Mouse (Mus musculus) megakaryocyte, adult 5-6 weeks (primary cell): ENCODE results near the gene Mgat4e. TPM values are rescaled to one million over a fixed set of nuclear protein-coding genes. Genes with fewer than 3 reads are reported as not detected.
A peak's percentile ranks its signal among the peaks of the same experiment; 100 is the strongest.

Source experiments
- ATAC-seq: 2 replicates; pipeline ENCODE4 v1.8.0; 2016; ENCODE audit warnings: mild to moderate bottlenecking, inconsistent platforms; ENCODE audit not compliant: poor library complexity, severe bottlenecking
- total RNA-seq, 2 experiments: library from RNA; stranded (forward) in 1 of 2; stranded (reverse) in 1 of 2; fragments of 153-499, 151-499 nt in 1 of 2; fragments of 221-1000, 200-1000 nt in 1 of 2; gene quantifications; 2 replicates each; pipeline versions ENCODE4 v1.2.3 to v1.2.4; 2015 to 2017

Mgat4e gene
- total RNA-seq, 2 experiments from 2014 or later = not detected

DNA sequence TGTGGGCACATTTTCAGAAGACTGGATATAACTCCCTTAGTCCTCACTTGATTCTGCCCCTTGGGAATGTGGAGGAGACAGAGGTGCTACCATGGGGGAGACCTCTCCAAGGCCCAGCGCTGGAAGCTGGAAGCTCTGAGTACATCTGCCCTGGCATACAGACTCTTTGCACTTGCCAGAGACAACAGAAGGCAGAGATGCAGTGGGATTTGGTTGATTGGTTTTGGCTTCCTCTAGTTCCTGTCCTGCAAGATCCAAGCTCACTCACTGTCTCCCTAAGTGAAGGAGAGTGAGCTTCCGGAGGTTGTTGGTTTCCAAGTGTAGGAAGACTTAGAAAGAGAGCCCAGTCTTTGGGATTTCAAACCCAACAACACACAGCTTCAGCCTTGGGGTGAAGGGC, 33.6 kb downstream of the Mgat4e start:
- ATAC-seq = no peak

- ATAC-seq = peak; percentile 38; the same call in 1 of the 2 replicates
Observed at GRCm38 (mm10) chr1:134513876-134514590, 35.4 kb downstream of the Mgat4e start.

DNA sequence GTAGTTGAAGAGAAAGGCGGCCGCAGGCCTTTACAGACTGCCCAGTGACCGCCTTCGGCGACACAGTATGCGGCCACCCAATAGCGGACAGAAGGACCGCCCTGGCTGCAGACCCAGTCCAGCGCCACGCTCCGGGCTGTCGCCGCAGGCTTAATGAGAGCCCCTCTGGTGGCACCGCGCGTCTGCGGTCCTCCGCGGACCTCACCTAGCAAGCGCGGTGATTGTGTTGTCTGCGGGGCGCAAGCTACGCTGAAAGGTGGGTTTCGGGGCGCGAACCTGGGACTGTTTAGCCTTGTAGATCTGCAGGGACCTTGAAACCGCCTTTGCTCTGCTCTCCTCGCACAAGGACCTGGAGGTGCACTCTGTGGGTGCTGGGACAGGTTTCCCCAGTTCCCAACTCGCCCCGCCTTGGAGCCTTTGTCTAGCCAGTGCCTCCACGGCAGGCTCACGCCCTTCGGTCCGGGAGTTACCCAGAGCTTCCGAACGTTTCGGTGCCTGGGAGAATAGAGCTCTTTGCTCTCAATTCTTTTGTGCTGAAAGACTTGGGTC, 36.1 kb downstream of the Mgat4e start:
- ATAC-seq = peak; percentile 57

GRCm38 (mm10) chr1:134512584-134512983, 36.9 kb downstream of the Mgat4e start:
- ATAC-seq = no peak

DNA sequence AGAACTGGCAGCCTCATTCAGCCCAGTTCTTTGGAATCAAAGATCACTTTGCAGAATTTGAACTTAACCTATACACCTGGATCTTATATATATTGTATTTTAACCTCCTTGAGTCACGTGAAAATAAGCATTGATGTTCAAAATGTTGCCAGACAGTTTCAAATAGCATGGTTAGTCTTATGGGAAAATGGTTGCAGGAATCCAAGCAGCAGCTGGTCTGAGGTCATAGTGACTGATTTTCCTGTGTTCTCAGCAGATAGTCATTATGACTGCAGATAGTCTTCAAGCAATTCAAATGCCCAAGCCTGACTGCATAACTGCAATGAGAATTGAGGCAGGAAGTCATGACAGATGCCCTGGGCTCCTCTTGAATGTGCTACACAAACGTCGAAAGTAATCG, 37.3 kb downstream of the Mgat4e start:
- no peak for ATAC-seq

GRCm38 (mm10) chr1:134510018-134510417, 39.5 kb downstream of the Mgat4e start:
- peak; percentile 74 for ATAC-seq

GRCm38 (mm10) chr1:134506201-134506600, 43.3 kb downstream of the Mgat4e start:
- ATAC-seq = no peak

GRCm38 (mm10) chr1:134500916-134501315, 48.6 kb downstream of the Mgat4e start:
- no peak for ATAC-seq

- ATAC-seq = no peak
Observed at GRCm38 (mm10) chr1:134495991-134496390, 53.5 kb downstream of the Mgat4e start.

DNA sequence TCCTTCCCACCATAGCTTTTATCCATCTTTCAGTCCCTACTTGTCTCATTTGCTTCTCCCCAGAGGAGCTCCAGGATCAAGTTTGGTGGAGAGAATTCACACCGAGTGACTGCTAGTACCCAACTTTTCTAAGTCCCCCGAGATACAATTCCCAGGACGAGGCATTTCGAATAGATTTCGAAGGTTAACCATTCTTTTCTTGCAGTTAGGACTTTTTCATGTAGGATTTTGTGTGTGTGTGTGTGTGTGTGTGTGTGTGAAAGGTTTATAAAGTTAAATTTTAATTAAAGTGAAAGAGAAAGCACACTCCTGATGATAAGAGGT, 54.3 kb downstream of the Mgat4e start:
- ATAC-seq = no peak

DNA sequence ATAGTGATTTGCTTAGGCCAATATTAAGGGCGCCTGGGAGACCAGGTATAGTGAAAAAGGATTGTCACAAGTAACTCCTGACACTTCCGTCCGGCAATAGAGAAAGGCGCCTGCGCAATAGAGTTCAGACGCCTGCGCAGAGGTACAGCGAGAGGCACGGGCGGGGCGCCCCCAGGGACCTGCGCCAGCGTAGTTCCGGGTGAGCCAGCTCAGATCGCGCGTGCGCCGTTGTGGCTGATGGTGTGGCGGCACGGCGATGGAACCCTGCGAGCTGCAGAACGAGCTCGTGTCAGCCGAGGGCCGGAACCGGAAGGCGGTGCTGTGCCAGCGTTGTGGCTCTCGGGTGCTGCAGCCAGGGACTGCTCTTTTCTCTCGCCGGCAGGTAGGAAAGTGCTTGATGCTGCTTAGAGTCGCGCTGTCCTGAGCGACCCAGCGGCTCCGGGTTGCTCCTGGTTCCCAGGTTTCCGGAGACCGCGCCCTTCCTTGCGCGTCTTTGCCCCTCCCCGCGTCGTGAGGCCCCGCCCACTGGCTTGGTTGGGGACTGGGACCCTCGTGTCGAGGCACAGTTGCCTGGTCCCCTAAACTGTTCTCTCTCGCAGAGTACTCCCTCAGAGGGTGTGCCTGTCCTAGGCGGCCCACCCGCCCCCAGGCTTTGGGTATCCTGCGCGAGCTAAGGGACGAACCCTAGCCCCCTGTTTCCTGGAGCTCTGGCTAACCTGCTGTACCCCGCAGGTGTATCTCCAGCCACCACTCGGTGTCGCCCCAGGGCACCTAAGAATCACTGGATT, 54.9 kb downstream of the Mgat4e start, which contains the start of gene Rabif:
Gene Rabif, plus strand, starts transcription at position 221 of the 788 bp plus-strand sequence.
- ATAC-seq = peak; percentile 96

GRCm38 (mm10) chr1:134493956-134494355, 55.5 kb downstream of the Mgat4e start:
- peak; percentile 34; the same call in 1 of the 2 replicates for ATAC-seq

- ATAC-seq = no peak
Observed at GRCm38 (mm10) chr1:134493496-134493895, 56.0 kb downstream of the Mgat4e start.

DNA sequence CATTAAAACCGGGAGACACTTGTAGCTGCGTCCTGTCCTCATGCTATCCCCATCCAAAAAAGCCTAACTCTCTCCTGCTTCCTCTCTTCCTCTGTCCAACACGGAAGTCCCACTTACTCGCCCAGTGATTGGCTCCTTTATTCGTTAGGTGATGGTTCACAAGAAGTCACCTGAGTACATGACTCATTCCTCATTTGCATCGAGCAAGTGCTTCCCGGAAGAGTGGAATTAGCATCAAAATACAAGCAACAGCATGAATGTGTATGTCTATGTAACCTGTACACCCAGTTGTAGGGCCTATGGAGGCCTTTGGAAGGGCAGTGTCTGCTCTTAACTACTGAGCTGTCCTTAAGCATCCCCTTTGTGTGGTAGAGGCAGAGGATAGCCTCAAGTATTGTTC, 57.2 kb downstream of the Mgat4e start:
- ATAC-seq = no peak

Other genes with a start within 250 kb of the Mgat4e start
- gene Ppfia4, start 216.8 kb downstream of the Mgat4e start, total RNA-seq (2015) = 43.1 and 50.5 TPM in 2 replicates
- gene Ppfia4, start 216.8 kb downstream of the Mgat4e start, total RNA-seq (2017) = 47.0 and 55.6 TPM in 2 replicates
- gene Tmem183a, start 187.7 kb downstream of the Mgat4e start, total RNA-seq (2015) = 33.5 and 39.2 TPM in 2 replicates
- 50.4 and 55.3 TPM in 2 replicates for gene Tmem183a, start 187.7 kb downstream of the Mgat4e start, total RNA-seq (2017)
- gene 4933406M09Rik, start 163.7 kb downstream of the Mgat4e start, total RNA-seq (2015) = not detected in 2 replicates
- not detected in 2 replicates for gene 4933406M09Rik, start 163.7 kb downstream of the Mgat4e start, total RNA-seq (2017)
- gene Cyb5r1, start 144.1 kb downstream of the Mgat4e start, total RNA-seq (2015) = 54.5 and 69.7 TPM in 2 replicates
- 43.8 and 46.8 TPM in 2 replicates for gene Cyb5r1, start 144.1 kb downstream of the Mgat4e start, total RNA-seq (2017)
- gene Adipor1, start 134.3 kb downstream of the Mgat4e start, total RNA-seq (2015) = 118 and 120 TPM in 2 replicates
- 73.8 and 83.6 TPM in 2 replicates for gene Adipor1, start 134.3 kb downstream of the Mgat4e start, total RNA-seq (2017)
- gene Klhl12, start 94.2 kb downstream of the Mgat4e start, total RNA-seq (2015) = 10.0 and 10.2 TPM in 2 replicates
- gene Klhl12, start 94.2 kb downstream of the Mgat4e start, total RNA-seq (2017) = 11.2 and 12.8 TPM in 2 replicates
- 20.6 and 24.1 TPM in 2 replicates for gene Rabif, start 55.0 kb downstream of the Mgat4e start, total RNA-seq (2015)
- 16.1 and 18.6 TPM in 2 replicates for gene Rabif, start 55.0 kb downstream of the Mgat4e start, total RNA-seq (2017)
- gene Kdm5b, start 10.5 kb upstream of the Mgat4e start, total RNA-seq (2015) = 7.1 and 9.5 TPM in 2 replicates
- 7.1 and 10.2 TPM in 2 replicates for gene Kdm5b, start 10.5 kb upstream of the Mgat4e start, total RNA-seq (2017)
- gene Syt2, start 97.0 kb upstream of the Mgat4e start, total RNA-seq (2015) = not detected in 2 replicates
- gene Syt2, start 97.0 kb upstream of the Mgat4e start, total RNA-seq (2017) = not detected in 2 replicates